Mouse (Mus musculus) heart, postnatal 4 days (tissue): ENCODE measurements around the gene Cd33. TPM values are rescaled to one million over a fixed set of nuclear protein-coding genes. Genes with fewer than 3 reads are reported as not detected.

ENCODE experiments used
- DNase-seq: peaks from one replicate; pipeline ENCODE4 v3.0.0; 2021
- total RNA-seq, 2 experiments: library from RNA; stranded (reverse); gene quantifications; 2 replicates each; pipeline ENCODE4 v1.2.3; 2021

Cd33 gene
- total RNA-seq: 1 to 10 TPM; 1.7 to 2.1 TPM

DNA sequence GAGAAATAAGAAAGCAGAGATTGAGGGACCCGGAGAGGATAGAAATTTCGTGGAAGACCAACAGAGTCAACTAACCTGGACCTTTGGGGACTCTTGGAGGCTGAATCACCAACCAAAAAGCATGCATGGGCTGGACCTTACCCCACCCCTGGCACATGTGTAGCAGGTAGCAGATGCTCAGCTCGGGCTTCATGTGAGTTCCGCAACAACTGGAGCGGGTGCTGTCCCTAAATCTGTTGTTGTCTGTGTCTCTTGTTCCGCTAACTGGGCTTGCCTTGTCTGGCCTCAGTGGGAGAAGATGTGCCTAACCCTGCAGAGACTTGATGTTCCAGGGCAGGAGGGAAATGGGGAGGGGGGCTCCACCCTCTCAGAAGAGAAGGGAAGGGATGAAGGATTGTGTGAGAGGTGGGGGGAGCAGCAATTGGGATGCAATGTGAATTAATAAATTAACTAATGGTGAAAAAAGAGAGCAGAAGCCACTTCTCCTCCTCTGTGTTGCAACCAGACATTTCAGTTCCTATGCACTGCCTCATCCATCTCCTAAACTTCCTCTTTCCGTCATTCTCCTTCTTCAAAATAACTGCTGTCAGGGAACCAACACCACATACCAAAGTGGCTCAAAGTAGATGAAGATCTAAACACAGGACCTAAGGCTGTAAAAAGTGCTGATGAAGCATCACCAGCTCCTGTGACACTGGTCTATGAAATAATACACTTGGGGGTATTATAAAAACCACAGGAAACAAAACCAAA, at the start of gene Cd33:
Cd33 (minus strand) TSS at position 204 of the 753 bp plus-strand sequence.
- DNase-seq: no peak

DNA sequence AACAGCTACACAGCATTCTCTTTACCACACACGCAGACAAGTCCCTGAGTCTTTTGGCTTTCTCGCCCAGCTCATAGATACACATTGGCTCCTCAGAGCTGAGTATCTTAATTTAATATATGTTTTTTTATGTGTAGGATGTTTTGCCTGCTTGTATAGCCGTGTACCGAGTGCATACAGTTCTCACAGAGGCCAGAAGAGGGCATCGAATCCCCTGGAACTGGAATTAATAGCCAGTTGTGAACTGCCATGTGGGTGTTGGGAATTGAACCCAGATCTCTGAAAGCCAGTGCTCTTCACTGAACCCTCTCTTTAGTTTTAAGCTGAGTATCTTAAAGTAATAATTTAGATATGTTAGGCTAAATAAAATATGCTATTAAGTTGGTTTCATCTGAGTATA, 40.6 kb upstream of the Cd33 start:
- DNase-seq: no peak

DNA sequence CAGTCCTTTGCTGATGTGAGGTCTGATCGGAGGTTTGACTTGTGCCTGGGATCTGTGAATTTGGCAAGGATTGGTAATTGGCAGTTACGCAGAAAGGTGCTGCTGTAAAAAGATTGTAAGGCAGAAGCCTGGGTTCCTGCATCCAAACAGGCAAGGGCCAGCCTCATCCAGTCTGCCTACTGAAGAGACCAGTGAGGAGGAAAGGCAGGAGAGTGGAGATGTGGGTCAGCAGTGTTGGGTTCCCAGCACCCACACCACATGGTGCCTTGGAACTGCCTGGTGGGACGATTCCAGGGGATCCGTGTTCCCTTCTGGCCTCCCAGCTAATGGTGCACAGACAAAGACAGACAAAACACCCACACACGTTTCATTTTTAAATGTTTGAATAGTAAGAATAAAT, 36.3 kb upstream of the Cd33 start:
- DNase-seq: no peak

DNA sequence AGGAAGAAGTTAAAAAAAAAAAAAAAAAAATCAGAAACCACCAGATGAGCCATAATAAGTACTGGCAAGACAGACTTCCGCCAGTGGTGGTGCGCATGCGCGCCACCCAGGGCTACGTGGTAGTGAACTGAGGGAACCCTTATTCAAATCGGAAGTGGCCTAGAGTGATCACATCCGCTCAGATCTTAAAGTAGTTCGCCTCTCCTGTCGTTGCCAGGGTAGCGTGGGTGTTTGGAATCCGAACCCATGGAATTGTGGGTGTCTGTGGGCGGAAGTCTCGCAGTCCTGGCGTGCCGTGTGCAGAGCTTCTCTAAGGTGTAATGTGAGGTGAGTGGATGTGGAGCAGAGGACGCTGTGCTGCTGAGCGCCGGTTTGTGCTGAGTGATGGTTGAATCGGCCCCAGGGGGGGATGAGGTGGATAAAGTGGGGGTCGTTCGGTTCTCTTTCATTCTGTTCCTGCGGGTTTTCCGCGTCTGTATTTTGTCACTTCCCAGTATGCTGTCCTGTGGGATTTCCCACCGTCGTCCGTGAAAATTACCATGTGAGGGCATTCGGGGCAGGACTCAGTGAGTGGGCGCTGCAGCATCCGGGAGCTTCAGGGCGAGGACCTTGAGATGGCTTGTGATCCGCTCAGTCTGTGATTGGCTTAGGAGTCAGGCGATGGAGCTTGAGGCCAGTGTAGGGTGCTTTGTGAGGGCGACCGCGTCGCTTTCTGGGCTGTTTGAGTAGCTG, 35.4 kb upstream of the Cd33 start, which contains the start of gene Zfp719:
Zfp719 (plus strand) TSS at position 171 of the 732 bp plus-strand sequence.
- DNase-seq: peak; percentile 91

DNA sequence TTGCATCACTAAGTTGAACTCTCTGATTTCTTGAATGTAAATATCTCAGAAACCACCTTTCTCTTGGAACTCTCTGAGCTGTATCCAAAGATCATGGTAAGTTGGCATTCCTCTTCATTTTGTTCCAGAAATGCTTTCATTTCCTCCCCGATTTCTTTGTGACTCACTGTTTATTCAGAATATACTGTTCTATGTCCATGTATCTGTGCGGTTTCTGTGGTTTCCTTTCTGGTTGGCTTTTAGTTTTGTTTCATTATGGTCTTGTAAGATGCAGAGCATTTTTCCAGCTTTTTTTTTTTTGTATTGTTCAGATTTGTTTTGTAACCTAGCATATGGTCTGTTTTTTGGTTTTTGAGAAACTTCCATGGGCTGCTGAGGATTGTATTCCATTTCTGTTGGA, 27.0 kb upstream of the Cd33 start:
- DNase-seq: no peak

DNA sequence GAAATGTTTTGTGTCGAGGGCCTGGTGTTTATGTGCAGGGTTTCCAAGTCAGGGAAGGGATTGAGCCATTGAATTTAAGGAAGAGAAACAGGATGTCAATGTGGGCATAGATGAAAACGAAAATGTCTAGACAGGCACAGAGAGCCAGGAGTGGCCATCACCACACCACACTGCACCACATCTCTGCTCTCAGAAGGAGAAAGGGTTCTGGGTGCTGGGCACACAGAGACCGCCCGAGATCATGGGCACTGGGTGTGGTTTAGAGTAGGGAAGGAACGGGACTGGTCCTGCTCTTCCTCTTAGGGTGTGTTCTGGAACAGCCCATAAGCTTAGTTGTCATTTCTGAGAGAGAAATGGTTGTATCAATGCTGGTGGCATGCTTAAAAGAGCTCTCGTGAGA, 19.1 kb upstream of the Cd33 start:
- no peak for DNase-seq

DNA sequence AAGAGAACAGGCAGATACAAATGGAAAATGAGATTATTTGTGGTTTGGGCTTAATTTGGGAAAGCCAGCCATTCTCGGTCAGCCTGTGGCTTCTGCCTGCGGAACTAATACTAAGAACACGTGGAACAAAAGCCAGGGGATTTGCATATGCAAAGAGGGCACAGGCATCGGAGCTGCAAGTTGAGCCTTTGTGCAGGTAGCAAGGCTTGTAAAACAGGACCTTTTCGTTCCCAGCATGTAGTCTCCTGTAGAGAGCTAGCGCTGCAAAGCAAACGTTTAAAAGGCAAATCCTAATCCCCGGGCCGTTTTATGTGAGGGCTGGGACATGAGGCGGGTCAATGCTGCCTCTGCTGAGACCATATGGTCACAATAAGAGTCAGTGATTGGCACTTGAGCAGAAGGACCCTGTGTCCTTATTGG, 18.4 kb upstream of the Cd33 start:
- DNase-seq: peak; percentile 12

DNA sequence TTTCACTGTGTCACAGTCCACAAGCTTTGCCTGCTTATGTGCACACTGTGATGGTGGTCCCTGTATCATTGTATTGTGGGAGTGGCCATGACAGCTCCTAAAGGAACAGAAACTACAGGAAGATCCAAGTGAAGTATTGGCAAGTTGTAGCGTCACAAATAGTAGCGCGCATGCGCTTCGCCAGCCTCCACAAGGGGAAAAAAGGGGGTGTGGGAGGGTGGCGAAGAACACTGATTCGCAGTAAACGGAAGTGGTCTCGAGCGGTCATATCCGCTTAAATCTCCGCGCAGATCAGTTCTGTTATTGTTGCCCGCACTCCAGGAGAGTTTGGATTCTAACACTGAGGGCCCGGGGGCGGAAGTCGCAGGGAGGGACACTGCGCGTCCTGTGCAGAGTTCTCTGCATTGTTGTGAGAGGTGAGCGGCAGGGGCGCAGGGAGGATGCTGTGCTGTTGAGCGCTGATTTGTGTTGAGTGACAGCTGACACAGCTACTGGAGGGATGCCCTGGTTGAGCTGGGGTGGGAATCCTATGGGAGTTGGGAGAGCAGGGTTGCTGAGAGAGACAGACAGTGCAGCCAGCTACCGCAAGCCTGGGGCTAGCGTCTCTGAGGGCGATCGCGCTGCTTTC, 17.9 kb upstream of the Cd33 start, which contains the start of gene Zfp658:
Zfp658 (plus strand) TSS at position 251 of the 628 bp plus-strand sequence.
- peak; percentile 87 for DNase-seq

DNA sequence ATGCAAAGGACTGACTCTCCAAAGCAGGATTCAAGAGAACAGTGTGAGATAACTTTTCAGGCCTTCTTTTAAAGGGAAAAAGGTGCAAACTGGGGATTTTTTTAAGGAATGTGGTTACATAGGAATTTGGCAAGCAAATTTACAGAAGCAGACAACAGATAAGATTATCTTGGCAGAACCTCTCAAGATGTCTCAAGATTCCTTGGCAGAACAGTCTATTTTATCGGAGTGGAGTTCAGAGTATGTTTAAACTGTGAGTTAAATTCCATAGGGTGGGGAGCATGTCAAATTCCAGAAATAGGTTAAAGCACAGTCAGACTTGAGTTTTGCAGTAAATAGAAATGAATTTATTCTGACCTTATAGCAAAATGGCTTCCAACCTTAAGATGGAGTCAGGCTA, 12.7 kb upstream of the Cd33 start:
- no peak for DNase-seq

DNA sequence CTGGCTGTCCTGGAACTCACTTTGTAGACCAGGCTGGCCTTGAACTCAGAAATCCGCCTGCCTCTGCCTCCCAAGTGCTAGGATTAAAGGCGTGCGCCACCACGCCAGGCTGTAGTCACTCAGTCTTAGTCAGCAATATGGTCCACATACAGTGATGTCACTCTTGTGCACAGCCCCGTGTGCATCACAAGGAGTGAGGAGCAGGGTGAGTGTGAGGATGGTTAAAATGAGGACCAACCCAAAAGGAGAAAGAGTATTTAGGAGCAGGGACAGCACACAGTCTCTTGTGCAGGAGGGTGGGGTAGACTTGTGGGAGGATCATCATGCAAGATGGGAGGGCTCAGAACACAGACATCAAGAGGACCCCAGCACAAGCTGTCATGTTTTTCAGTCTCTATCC, 11.1 kb upstream of the Cd33 start:
- DNase-seq: no peak

DNA sequence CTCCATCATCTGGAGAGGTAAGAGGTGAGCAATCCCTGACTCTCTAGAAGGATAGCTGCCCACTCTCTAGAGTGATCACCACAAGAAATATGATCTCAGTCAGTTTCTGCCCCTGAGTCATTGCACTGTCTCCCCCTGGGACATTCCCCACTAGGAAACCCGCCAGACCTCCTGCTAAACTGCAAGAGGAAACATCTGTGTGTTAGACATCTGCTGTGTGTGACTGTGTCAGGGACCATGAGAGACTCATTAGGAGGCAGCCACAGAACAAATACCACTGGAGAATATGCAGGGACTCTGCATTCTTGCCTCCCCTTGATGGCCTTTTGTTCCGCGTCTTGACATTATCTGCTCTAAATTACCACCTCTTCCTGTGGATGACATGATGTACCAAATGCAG, 10.3 kb upstream of the Cd33 start:
- peak; percentile 81 for DNase-seq

DNA sequence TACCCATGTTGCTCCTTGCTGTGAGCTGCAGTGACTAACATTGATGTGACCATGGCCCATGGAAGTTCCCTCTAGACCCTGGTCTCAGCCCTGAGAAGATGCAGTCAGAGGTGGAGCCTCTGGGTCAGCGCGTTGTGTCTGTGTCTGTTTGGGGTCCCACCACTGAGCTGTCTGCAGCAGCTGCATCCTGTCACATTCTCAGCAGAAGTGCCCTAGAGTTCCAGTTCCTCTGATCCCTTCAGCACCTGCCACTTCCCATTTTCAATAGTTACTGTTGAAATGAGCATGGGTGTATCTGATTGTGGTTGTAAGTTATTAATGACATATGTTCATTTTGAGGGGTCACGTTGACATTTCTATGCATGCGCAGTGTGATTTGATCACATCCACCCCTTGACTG, 8.9 kb upstream of the Cd33 start:
- peak; percentile 16 for DNase-seq

DNA sequence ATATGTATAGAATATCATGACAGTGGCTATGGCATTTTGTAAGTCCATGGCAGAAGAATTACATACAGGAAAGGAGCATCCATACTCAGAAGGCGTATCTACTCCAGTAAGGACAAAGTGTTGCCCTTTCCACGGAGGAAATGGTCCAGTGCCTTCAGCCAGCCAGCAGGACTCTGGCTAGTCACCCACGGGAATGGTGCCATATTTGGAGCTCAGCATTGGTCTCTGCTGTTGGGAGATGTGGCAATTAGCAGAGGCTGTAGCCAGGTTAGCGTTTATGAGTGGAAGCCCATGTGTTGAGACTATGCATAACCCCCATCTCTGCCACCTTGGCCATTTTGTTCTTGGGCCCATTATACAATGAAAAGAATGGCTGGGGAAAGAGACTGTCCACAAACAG, 4.0 kb upstream of the Cd33 start:
- DNase-seq: no peak

DNA sequence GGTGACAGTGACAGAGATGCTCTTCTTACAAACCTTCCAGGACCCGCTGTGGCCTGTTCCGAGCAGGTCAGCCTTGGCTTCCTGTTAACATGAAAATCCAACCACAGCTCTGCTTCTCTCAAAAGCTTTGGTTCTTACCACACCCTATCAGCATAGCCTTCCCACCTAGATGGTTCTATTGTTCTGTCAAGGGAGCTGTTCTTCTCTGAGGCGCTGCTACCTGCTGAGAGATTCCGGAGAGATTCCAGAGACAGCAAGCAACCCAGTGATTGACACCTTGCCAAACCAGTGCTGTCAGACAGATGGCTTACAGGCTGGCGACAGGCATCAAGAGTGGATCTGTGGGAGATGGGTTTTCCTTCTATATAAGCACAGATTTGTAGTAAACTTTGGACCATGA, 3.4 kb upstream of the Cd33 start:
- DNase-seq: no peak

DNA sequence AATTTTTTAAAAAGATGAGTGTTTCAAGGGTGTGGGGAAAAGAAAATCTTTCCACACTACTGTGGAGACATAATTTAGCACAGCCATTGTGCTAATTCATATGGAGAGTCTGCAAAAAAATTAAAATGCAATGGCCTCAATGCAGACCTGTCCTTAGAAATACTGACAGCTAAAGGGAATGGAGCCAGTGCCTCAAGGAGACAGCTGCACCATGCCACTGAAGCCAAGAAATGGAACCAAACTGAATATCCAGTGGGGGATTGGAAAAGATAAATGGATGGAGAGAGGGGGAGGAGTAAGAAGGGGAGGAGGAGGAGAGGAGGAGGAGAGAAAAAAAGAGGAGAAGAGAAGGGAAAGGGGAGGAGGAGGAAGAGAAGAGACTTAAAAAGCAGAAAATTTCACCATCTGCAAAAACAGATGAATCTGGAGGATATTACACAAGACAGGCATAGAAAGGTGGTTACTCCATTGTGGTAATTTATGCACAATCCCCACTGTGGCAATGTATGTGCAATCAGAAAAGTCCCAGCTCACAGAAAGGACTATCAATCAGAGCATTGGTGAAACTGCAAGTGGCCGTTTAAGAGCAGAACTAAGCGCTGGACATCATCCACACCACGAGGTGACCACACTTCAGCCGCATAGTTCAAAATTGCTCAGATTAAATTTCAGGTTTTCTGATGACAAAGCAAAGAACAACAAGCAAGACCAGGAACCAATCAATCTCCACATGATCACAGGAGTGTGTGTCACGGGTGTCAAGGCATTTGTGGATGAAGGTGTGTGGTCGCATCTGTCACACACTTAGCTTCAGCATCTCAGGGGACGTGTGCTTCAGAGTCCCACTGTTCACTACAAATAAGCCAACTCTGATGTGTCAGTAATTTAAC, 1.7 kb upstream of the Cd33 start:
- no peak for DNase-seq

DNA sequence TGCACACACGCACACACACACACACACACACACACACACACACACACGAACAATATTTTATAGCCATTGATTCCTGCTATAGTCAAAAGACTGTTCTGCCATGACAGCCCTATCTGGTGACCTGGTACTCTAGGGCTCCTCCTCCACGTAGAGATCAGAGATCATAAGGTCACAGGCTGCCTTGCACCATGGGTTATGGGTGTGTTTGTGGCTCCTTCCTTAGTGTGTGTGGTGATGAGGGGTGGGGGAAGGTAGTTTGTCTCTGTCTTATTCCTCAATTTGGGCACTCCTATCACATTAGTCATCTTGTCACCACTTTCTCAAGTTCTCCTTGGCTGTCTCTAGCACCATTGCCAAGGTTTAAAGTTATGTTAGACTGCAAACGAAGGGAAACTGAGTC, 5.7 kb downstream of the Cd33 start:
- no peak for DNase-seq

DNA sequence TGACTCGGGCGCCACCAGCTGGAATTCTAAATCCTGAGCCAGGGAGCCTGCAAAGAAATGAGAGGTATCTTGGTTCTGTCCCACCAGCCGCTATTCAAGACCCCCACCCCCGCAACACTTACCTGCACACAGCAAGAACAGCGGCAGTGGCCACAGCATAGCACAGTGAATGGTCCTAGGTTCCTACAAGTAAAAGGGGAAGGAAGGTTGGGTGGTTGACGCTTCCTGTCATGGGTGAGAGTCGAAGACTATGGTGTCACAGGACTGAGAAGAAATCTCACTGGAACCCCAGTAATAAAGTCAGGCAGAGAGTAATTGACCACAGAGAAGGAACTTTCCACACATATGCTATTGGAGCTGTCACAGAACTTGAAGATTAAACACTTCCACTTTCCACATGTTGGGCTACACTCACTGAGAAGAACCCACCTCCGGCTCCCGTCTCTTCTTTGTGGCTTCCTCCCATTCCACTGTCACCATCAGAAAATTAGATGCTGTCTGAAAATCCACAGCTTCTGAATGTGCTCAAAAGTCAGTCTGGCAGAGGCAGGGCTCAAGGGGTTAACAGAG, 11.2 kb downstream of the Cd33 start:
- DNase-seq: no peak

DNA sequence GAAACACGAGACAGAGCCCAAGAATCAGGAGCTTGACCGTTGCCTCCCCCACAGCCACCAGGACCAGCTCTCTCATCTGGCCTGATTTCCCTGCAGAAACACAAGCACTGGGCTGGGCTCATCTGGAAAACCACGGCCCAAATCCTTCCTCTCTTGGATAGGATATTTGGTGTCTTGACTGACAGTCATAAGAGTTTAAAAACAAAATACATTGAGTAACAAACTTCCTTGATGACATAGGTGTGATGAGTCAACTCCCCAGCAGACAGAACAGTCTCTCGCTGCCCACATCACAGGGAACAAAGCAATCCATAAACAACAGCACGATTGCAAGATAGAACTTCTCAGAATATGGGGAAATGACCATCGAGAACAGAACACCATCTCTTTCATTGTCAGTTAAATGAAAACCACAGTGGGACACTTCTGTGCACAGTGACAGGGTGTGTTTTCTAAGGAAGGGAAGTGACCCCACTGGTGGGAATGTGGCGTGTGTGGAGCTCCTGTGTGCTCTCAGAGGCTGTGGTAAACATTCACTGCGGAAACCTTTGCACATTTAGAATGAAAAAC, 13.9 kb downstream of the Cd33 start:
- no peak for DNase-seq

DNA sequence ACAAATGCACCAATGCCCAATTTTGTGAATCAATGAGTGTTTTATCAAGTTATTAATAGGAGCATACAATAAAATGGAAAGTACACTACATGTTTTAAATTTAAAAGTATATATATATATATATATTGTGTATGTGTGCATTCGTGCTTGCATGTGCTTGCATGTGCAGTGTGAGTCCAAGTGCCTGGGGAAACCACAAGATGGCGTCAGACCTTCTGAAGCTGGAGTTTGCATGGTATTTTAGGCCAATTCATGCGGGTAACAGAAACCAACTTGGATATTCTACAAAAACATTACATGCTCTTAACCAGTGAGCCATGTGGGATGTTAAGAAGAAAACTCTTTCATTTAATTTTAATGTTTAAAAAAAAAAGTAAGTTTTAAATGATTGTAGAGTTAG, 18.9 kb downstream of the Cd33 start:
- no peak for DNase-seq

DNA sequence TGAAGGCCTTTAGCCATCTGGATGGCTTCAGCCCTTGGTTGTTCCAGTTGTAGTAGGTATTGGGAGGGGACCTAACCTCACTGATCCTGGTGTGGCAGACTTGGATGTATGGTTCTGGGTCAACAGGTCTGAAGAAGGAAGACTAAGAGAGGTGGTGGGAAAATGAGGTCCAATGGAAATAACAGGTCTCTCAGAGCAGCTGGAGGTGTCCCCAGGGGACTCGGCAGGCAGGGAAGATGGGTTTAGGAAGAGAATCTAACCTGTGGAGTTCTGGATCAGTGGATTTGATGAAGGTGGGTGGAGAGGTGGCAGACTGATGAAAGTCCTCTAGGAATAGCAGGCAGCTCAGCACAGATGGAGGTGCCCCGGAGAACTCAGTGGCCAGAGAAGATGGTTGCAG, 21.5 kb downstream of the Cd33 start:
- no peak for DNase-seq

DNA sequence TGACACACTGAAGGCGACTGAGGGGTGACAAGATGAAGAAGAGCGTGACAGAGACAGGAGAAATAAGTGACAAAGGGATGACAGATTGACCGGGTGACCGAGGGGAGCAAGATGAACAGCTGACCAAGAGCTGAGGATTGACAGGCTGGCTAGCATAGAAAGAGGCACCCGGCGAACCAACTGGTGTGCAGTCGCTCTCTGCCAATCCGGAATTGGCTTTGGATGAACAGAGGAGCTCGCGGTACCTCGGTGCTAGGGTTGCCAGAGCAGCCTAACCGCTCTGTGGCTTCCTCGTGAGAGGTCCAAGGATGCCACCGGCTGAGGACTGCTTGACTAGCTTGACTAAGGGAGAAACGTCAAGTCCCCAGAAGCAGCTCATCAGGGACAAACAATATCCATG, 25.9 kb downstream of the Cd33 start:
- DNase-seq: no peak

DNA sequence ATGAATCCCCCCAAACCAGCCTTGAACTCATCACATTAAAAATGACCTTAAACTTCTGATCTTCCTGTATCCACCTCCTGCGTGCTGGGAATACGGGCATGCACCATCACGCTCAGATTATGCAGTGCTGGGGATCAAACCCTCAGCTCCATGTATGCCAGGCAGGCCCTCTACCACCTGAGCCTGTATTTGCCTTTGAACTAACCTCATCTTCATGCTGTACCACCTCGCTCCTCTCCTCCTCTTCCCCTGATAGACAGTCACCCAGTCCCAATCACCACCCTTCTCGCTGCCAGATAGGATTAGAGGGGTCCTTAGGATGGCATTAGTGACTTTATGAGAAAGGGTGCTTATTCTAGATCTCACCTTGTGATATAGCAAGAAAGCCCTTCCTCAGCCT, 29.2 kb downstream of the Cd33 start:
- DNase-seq: no peak
